15 mouse cellular contexts compared by ENCODE assay signal in the genomic region with DNA sequence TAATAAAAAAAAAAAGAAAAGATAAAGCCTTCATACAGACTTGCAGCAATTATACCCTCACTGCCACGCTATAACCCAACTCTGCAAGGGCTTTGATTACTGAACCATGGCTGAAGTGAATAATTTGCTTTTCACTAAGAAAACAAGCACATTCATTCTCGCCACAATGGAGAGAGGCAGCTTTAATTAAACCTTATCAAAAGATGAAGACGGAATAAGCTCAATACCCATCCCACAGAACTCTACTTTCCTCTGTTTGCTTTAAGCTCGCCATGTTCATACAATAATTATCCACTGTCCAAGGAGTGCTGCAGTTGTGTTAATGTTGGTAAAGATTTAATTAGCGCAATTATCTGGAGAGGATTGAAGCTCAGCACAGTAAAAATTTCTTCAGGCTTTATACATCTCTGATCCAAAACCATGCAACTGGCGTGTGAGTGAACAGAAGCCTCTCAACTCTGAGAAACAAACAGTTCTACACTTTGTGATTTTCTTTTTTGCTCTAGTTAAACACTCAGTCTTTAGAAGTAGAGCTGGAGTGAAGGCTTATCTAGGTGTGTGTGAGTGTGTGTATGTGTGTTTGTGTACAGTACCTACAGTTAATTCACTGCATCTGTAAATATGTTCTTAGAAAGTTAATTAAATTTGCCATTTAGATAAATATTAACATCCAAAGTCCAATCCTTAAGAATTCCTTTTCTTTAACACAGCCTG.
A peak's percentile ranks its signal among the peaks of the same experiment; 100 is the strongest.
DNase-seq lines count a peak whose midpoint lies in the region; ATAC-seq and TF ChIP-seq lines count a peak whose summit lies in the region.
"Had no signal": no experiment of that assay in that cellular context is flagged by ENCODE, and none has a peak within 500 bp of the region (broad histone marks: within the 10 kb centered on the region; RNA-seq: fewer than 3 reads in every experiment).

No protein-coding gene starts in this region.

- H3K9ac ChIP-seq in forebrain, postnatal 0 days, result no peak overlapping the region
- no peak overlapping the region for H3K9ac ChIP-seq in midbrain, embryonic 16.5 days (ENCODE audit: low read depth, low read length)
- H3K9ac ChIP-seq: liver, embryonic 14.5 days had no signal

- no peaks in the 10 kb centered on the region for H3K27me3 ChIP-seq in forebrain, postnatal 0 days (ENCODE audit: insufficient read depth, low read length)
- H3K27me3 ChIP-seq in midbrain, embryonic 16.5 days (ENCODE audit: control insufficient read depth, insufficient read depth, low read depth, low read length), result no peaks in the 10 kb centered on the region

- DNase-seq in embryo, embryonic 10 days (ENCODE audit: low spot score), result peak; percentile 41
- no peak for DNase-seq in embryo, embryonic 9.5 days (ENCODE audit: extremely low spot score)
- peak in 1 of 2 experiments; percentile 8 for DNase-seq in layer of hippocampus, adult 2 months (ENCODE audit: low spot score in 2 of 2)
- no peak for DNase-seq in layer of hippocampus, adult 18-20 months (ENCODE audit: low spot score in 2 of 2)
- DNase-seq in forebrain, postnatal 0 days, result no peak
- DNase-seq in adrenal gland, postnatal 10 days, result no peak
- DNase-seq in frontal cortex, adult 2 months (ENCODE audit: extremely low spot score in 1 of 2, low spot score in 1 of 2), result no peak
- DNase-seq: adrenal gland, adult 2 months; cerebellum, postnatal 10 days; heart, adult 18-20 months; heart, postnatal 10 days; kidney, adult 18-20 months; lung, postnatal 14 days had no signal

- peak; percentile 56 for ATAC-seq in forebrain, postnatal 0 days
- 0 out of 2 replicates have a peak, but pooled peaks have one; percentile 47 for ATAC-seq in midbrain, embryonic 16.5 days

- H3K4me1 ChIP-seq in forebrain, postnatal 0 days (ENCODE audit: insufficient read depth), result peaks cover 6% of the 10 kb centered on the region; the same call in 1 of the 2 replicates
- peaks cover 14% of the 10 kb centered on the region for H3K4me1 ChIP-seq in midbrain, embryonic 16.5 days (ENCODE audit: control insufficient read depth, insufficient read depth, low read length)

- peak overlapping the region; percentile 15; the same call in 1 of the 2 replicates for H3K27ac ChIP-seq in layer of hippocampus, adult 2 months
- no peak overlapping the region for H3K27ac ChIP-seq in forebrain, postnatal 0 days (ENCODE audit: low read depth, low read length)
- H3K27ac ChIP-seq in midbrain, embryonic 16.5 days (ENCODE audit: low read length), result peak overlapping the region; percentile 61
- H3K27ac ChIP-seq: liver, embryonic 14.5 days had no signal

- H3K4me2 ChIP-seq in forebrain, postnatal 0 days (ENCODE audit: low read depth), result no peak overlapping the region
- no peak overlapping the region for H3K4me2 ChIP-seq in midbrain, embryonic 16.5 days (ENCODE audit: low read length)

- H3K36me3 ChIP-seq in forebrain, postnatal 0 days (ENCODE audit: insufficient read depth), result no peaks in the 10 kb centered on the region
- no peaks in the 10 kb centered on the region for H3K36me3 ChIP-seq in midbrain, embryonic 16.5 days (ENCODE audit: control insufficient read depth, insufficient read depth, low read length)

- H3K9me3 ChIP-seq in forebrain, postnatal 0 days (ENCODE audit: low read length), result no peaks in the 10 kb centered on the region
- no peaks in the 10 kb centered on the region for H3K9me3 ChIP-seq in midbrain, embryonic 16.5 days (replicated peaks; ENCODE audit: control insufficient read depth, low read length, poor library complexity, severe bottlenecking)

- WGBS in forebrain, postnatal 0 days, result 16% methylated on average over 6 of the region's 6 CpGs
- WGBS in midbrain, embryonic 16.5 days, result 23% methylated on average over 6 of the region's 6 CpGs

- TF ChIP-seq CTCF in layer of hippocampus, adult 2 months (conservative IDR thresholded peaks at IDR 0.05), result no peak
- no peak for TF ChIP-seq CTCF in forebrain, postnatal 0 days (IDR thresholded peaks at IDR 0.05; ENCODE audit: low read depth)

- H3K4me3 ChIP-seq in layer of hippocampus, adult 2 months, result no peak overlapping the region
- no peak overlapping the region for H3K4me3 ChIP-seq in forebrain, postnatal 0 days (ENCODE audit: low read depth, low read length)
- no peak overlapping the region for H3K4me3 ChIP-seq in midbrain, embryonic 16.5 days (ENCODE audit: low read depth, low read length)
